Mouse (Mus musculus) layer of hippocampus, postnatal 10 days (tissue): ENCODE measurements around the gene L3mbtl1. TPM values are rescaled to one million over a fixed set of nuclear protein-coding genes. Genes with fewer than 3 reads are reported as not detected.
A peak's percentile ranks its signal among the peaks of the same experiment; 100 is the strongest.
"Not testable (repeated sequence)": the region's sequence is repeated elsewhere in the genome, so short reads cannot be mapped to it uniquely, and the experiment has no call there.

ENCODE experiments used
- DNase-seq, 2 experiments: peaks; one replicate each; pipeline ENCODE4 v3.0.0; 2021; ENCODE audit warnings: low spot score in 2 of 2
- long read RNA-seq: library from polyadenylated mRNA; stranded (forward); transcript quantifications from one replicate; pipeline ENCODE4 v2.0.0, GENCODE M21; 2023
- total RNA-seq, 2 experiments: library from RNA; stranded (reverse); gene quantifications; 2 replicates each; pipeline ENCODE4 v1.2.3; 2021

Gene L3mbtl1
- total RNA-seq = 10 to 100 TPM; 25.9 to 30.1 TPM
- long read RNA-seq, partial matches to known transcripts = 2 of 5 reads
- long read RNA-seq, other reads (novel, unspliced or antisense) = 3 of 5 reads

GRCm38 (mm10) chr2:162943148-162943846 is at the start of gene L3mbtl1:
Gene L3mbtl1 (plus strand): TSS chr2:162943472.
- peak; percentile 60 to 74 for DNase-seq

GRCm38 (mm10) chr2:162899256-162899655 is 44.0 kb upstream of the L3mbtl1 start:
- not testable (repeated sequence) for DNase-seq

DNA sequence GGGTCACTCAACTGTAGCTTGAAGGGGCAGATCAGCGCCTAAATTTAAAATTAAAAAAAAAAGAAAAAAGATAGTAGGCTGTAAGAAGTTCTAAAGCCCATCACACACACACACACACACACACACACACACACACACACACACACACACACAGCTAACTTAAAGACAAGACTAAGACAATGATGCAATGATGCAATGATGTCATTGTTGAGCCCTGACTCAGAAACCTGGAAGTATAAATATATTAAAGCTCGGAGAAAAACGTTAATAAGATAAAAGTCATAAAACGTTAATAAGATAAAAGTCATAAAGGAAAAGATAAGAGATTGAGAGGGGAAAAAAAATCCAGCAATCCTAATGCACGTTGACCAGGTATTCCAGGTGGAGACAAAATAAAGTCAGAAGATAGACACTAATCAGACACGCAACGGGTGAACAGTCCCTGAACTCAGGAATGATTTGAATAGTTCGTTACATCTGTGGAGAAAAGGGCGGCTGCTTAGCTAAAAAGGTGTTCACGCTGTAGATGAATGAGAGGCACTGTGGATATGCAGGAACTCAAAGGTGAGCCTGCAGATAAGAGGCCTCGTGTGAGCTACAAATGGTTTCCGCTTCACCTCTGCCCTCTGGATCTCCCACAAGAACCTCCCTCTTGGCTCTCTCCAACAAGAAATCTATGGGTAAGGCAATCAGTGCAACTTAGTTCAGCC is 43.2 kb upstream of the L3mbtl1 start:
- DNase-seq = no peak

GRCm38 (mm10) chr2:162900590-162900916 is 42.7 kb upstream of the L3mbtl1 start:
- DNase-seq = no peak

DNA sequence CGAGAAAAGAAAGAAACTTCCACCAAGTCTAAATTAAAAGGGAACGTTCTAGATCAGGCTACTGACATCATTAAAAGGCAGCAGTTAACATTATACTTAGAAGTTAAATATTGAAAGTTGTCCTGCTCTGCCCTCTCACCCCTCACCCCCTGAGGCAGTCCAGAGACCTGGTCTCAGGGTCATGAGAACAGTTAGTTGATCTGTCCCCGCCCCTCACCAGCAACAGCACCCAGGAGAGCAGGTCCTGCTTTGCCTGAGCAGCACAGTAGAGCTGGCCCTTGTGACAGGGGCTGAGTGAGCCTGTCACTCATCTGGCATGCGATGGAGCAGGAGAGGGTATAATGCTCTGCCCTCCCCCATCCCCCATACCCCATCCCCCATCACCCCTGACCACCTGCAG is 37.4 kb upstream of the L3mbtl1 start:
- no peak for DNase-seq

GRCm38 (mm10) chr2:162908052-162908491 is 35.2 kb upstream of the L3mbtl1 start:
- DNase-seq = peak in 1 of 2 experiments; percentile 18

- no peak for DNase-seq
Observed at GRCm38 (mm10) chr2:162914040-162914439, 29.2 kb upstream of the L3mbtl1 start.

- DNase-seq = peak in 1 of 2 experiments; percentile 36
Observed at GRCm38 (mm10) chr2:162914519-162914918, 28.8 kb upstream of the L3mbtl1 start.

- no peak for DNase-seq
Observed at GRCm38 (mm10) chr2:162919926-162920325, 23.3 kb upstream of the L3mbtl1 start.

GRCm38 (mm10) chr2:162922183-162922582 is 21.1 kb upstream of the L3mbtl1 start:
- DNase-seq = peak; percentile 53 to 71

DNA sequence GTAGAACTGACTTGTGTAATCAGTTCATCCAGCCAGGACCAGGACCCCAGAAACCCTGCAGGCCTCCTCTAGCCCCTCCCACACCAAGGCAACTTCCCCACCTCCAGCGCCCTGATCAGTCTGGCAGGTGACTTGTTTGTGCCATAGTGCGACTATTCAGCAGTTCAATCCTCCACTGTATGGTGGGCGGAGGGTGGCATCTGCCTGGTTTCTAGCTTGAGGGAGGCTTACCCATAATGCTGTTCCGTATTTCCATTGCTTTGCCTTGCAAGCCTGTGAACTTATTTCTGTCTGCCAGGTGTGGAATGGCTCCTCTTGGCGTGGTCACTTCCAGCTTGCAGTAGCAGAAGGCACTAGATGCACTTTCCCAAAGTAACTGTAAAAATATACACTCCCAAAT is 20.4 kb upstream of the L3mbtl1 start:
- DNase-seq = no peak

- no peak for DNase-seq
Observed at GRCm38 (mm10) chr2:162924126-162924525, 19.1 kb upstream of the L3mbtl1 start.

DNA sequence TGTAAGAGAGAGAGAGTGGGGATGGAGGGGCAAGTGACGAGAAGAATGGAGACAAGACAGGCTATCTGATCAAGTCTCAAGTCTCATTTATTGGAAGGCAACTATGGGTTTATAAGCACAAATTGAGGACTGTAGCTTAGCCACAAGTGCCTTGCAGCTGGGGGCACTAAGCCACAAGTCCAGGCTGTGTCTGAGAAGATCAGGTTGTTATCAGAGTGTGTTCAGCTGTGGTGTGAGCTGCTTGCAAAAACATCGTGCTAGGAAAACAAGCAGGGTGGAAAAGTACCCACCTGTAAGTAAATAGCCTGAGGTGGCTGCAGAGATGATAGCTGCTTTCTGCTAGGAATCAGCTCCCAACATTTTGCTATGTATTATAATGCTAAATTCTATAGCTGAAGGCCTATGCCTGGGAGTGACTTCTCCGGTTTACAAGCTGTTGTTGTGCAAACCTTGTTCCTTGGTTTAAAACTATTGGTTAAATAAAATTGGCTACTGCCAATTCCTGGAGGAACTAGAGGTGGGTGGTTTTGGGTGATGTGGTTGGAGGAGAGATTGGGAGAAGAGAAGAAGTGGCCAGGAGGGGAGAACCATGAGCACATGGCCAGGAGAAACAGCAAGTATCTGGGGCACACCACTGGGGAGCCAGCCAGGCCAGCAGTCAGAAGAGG is 15.2 kb upstream of the L3mbtl1 start:
- no peak for DNase-seq

GRCm38 (mm10) chr2:162929704-162930103 is 13.6 kb upstream of the L3mbtl1 start:
- DNase-seq = no peak

GRCm38 (mm10) chr2:162930516-162931122 is 12.7 kb upstream of the L3mbtl1 start:
- no peak for DNase-seq

GRCm38 (mm10) chr2:162931123-162931673 is 12.1 kb upstream of the L3mbtl1 start, which contains the start of gene Srsf6:
Gene Srsf6 (plus strand): TSS chr2:162931528.
- peak; percentile 91 for DNase-seq

GRCm38 (mm10) chr2:162931674-162932650 is 11.3 kb upstream of the L3mbtl1 start:
- peak; percentile 67 to 78 for DNase-seq

DNA sequence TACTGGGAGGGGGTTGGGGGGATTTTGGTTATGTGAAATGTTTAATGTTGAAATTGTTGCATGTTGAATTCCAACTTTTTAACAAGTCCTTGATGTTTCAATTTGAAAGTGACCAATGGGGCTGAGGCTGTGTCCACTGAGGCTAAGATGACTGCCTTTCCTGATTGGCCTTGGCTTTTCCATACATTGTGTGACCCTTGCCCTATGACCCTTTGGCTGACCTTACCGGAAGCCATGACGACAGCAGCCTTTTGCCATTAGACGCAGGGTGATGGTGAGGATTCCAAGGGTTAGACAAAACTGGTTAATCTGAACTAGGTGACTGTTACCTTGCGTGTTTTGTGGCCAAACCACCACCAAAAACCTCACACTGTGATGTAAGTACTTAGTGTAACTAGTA is 10.6 kb upstream of the L3mbtl1 start:
- DNase-seq = peak; percentile 26 to 37

DNA sequence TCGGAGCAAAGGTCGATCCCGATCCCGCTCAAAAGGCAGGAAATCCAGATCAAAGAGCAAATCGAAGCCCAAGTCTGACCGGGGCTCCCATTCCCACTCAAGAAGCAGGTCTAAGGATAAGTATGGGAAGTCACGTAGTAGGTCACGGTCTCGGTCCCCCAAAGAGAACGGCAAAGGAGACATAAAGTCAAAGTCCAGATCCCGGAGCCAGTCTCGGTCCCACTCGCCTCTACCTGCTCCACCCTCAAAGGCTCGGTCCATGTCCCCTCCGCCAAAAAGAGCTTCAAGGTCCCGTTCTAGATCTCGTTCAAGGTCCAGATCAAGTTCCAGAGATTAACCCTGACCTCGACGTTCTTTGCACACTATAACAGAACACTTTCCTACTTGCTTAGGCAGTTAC is 8.9 kb upstream of the L3mbtl1 start:
- no peak for DNase-seq

- no peak for DNase-seq
Observed at GRCm38 (mm10) chr2:162935700-162936099, 7.6 kb upstream of the L3mbtl1 start.
